Mouse (Mus musculus) heart, embryonic 12.5 days (tissue): ENCODE measurements around the gene Rbmy. TPM values are rescaled to one million over a fixed set of nuclear protein-coding genes. Genes with fewer than 3 reads are reported as not detected.
"Not testable (repeated sequence)": the region's sequence is repeated elsewhere in the genome, so short reads cannot be mapped to it uniquely, and the experiment has no call there.

ENCODE experiments used
- ATAC-seq: fragments of 200-750 bp; cut with Nextera tagmentation; 2 replicates; pipeline ENCODE4 v1.8.0; 2017; ENCODE audit warnings: moderate TSS enrichment, moderate library complexity; ENCODE audit not compliant: insufficient number of reproducible peaks, low FRiP score
- H3K27ac ChIP-seq: fragments of 300-500 bp; sonication (generic); 2 replicates; pipeline ENCODE4 v1.5.1; 2016; ENCODE audit warnings: mild to moderate bottlenecking, moderate library complexity; ENCODE audit not compliant: poor library complexity, severe bottlenecking
- H3K27me3 ChIP-seq: fragments of 300-500 bp; sonication (generic); replicated peaks from 2 replicates; pipeline ENCODE4 v1.6.1; 2016; ENCODE audit warnings: mild to moderate bottlenecking, moderate library complexity
- H3K36me3 ChIP-seq: fragments of 300-500 bp; sonication (generic); 2 replicates; pipeline ENCODE4 v1.6.1; 2016; ENCODE audit warnings: mild to moderate bottlenecking, moderate library complexity
- H3K4me1 ChIP-seq: fragments of 300-500 bp; sonication (generic); replicated peaks from 2 replicates; pipeline ENCODE4 v1.6.1; 2016; ENCODE audit warnings: mild to moderate bottlenecking
- H3K4me2 ChIP-seq: fragments of 300-500 bp; sonication (generic); 2 replicates; pipeline ENCODE4 v1.6.1; 2016; ENCODE audit warnings: mild to moderate bottlenecking, moderate library complexity
- H3K4me3 ChIP-seq: fragments of 300-500 bp; sonication (generic); 2 replicates; pipeline ENCODE4 v1.5.1; 2016; ENCODE audit warnings: mild to moderate bottlenecking
- H3K9ac ChIP-seq: fragments of 300-500 bp; sonication (generic); 2 replicates; pipeline ENCODE4 v1.6.1; 2016; ENCODE audit warnings: mild to moderate bottlenecking, moderate library complexity
- H3K9me3 ChIP-seq: fragments of 300-500 bp; sonication (generic); replicated peaks from 2 replicates; pipeline ENCODE4 v1.6.1; 2016; ENCODE audit warnings: mild to moderate bottlenecking, moderate library complexity
- WGBS: fragments of 180-500 bp; shearing (Covaris S2); methylation state at CpG from one replicate; pipeline ENCODE4 v1.1.7; 2016; 5-methylcytosine and 5-hydroxymethylcytosine counted together
- polyA plus RNA-seq: library from polyadenylated mRNA; unstranded; fragments of >200 nt; fragmentation: Nextera tagmentation; extraction: Ambion mirVana; gene quantifications from 2 replicates; pipeline ENCODE4 v1.2.1, GENCODE M21; 2016

Gene Rbmy
- polyA plus RNA-seq = not detected in 2 replicates

DNA sequence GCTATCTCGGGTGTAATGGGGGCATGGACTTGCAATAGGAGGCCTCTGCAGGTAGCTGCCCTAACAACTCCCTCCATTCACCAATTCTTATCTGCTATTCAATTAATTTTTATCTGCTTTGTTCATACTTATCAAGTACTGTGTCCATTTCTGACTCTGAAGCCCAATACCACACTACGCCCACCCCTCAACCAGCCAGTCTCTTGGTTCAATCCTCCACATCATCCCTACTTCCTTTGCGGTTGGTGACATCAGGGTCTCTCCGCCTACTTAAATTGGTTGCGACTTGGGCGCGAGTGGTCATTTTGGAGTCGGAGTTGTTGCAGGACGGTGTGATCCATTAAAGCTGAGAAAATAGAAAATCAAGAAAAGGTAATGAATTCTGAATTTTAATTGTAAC lies at the start of gene Rbmy, which contains the start of gene Gm10256:
Gene Rbmy (plus strand): TSS at position 301 of the 400 bp plus-strand sequence.
Gene Gm10256 (plus strand): TSS at position 320 of the 400 bp plus-strand sequence.
- not testable (repeated sequence) for H3K4me2 ChIP-seq, H3K27me3 ChIP-seq, H3K9me3 ChIP-seq, H3K36me3 ChIP-seq, ATAC-seq, H3K9ac ChIP-seq, H3K27ac ChIP-seq, H3K4me3 ChIP-seq, H3K4me1 ChIP-seq
- WGBS = no CpG with 5 or more reads among the region's 9 CpGs

DNA sequence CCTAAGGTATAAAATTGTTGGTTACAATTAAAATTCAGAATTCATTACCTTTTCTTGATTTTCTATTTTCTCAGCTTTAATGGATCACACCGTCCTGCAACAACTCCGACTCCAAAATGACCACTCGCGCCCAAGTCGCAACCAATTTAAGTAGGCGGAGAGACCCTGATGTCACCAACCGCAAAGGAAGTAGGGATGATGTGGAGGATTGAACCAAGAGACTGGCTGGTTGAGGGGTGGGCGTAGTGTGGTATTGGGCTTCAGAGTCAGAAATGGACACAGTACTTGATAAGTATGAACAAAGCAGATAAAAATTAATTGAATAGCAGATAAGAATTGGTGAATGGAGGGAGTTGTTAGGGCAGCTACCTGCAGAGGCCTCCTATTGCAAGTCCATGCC lies 34.4 kb upstream of the Rbmy start, which contains the start of gene Gm4064:
Gene Gm4064 (minus strand): TSS at position 101 of the 400 bp plus-strand sequence.
- H3K36me3 ChIP-seq, H3K27ac ChIP-seq, H3K9ac ChIP-seq, ATAC-seq, H3K9me3 ChIP-seq, H3K27me3 ChIP-seq, H3K4me1 ChIP-seq, H3K4me2 ChIP-seq, H3K4me3 ChIP-seq: not testable (repeated sequence)
- no CpG with 5 or more reads among the region's 8 CpGs for WGBS

Other genes starting within 250 kb of the Rbmy start
- not detected in 2 replicates for gene H2al2c, start 231.6 kb upstream of the Rbmy start, polyA plus RNA-seq
- gene Sry, start 167.0 kb upstream of the Rbmy start, polyA plus RNA-seq = not detected in 2 replicates
- gene H2al2b, start 110.0 kb upstream of the Rbmy start, polyA plus RNA-seq = not detected in 2 replicates
- gene Gm4064, start 34.5 kb upstream of the Rbmy start, polyA plus RNA-seq = not detected in 2 replicates
- gene Gm10256, start within 50 bp of the Rbmy start, polyA plus RNA-seq = not detected in 2 replicates
- gene Gm10352, start 70.3 kb downstream of the Rbmy start, polyA plus RNA-seq = 0.19 TPM in 1 of 2 replicates, not detected in the other
- gene Gm29289, start 101.9 kb downstream of the Rbmy start, polyA plus RNA-seq = not detected in 2 replicates